Mouse (Mus musculus) lung, postnatal 14 days (tissue): Measurements from ENCODE around the gene Ppme1.

Experiments
- DNase-seq: peaks from one replicate; pipeline ENCODE4 v3.0.0; 2021

The Ppme1 gene

GRCm38 (mm10) chr7:100325482-100325881 is 46.6 kb downstream of the Ppme1 start:
- DNase-seq = peak; percentile 62

GRCm38 (mm10) chr7:100323721-100324120 is 48.4 kb downstream of the Ppme1 start:
- peak; percentile 57 for DNase-seq

GRCm38 (mm10) chr7:100317534-100317933 is 54.6 kb downstream of the Ppme1 start:
- DNase-seq = no peak

- DNase-seq = no peak
Measured at GRCm38 (mm10) chr7:100316924-100317323, 55.2 kb downstream of the Ppme1 start.

- DNase-seq = no peak
Measured at GRCm38 (mm10) chr7:100312716-100313115, 59.4 kb downstream of the Ppme1 start.

GRCm38 (mm10) chr7:100310290-100310689 is 61.8 kb downstream of the Ppme1 start:
- DNase-seq = no peak

- no peak for DNase-seq
Measured at GRCm38 (mm10) chr7:100309679-100310078, 62.4 kb downstream of the Ppme1 start.

GRCm38 (mm10) chr7:100309216-100309615 is 62.9 kb downstream of the Ppme1 start:
- no peak for DNase-seq

- DNase-seq = no peak
Measured at GRCm38 (mm10) chr7:100307872-100308653, 64.0 kb downstream of the Ppme1 start.

- no peak for DNase-seq
Measured at GRCm38 (mm10) chr7:100305894-100306293, 66.2 kb downstream of the Ppme1 start.

- peak; percentile 62 for DNase-seq
Measured at GRCm38 (mm10) chr7:100302316-100302715, 69.8 kb downstream of the Ppme1 start.

GRCm38 (mm10) chr7:100301390-100301789 is 70.7 kb downstream of the Ppme1 start:
- no peak for DNase-seq

GRCm38 (mm10) chr7:100298861-100299510 is 73.1 kb downstream of the Ppme1 start:
- no peak for DNase-seq

- DNase-seq = no peak
Measured at GRCm38 (mm10) chr7:100296699-100297098, 75.4 kb downstream of the Ppme1 start.

GRCm38 (mm10) chr7:100295745-100296144 is 76.4 kb downstream of the Ppme1 start:
- no peak for DNase-seq

- DNase-seq = no peak
Measured at GRCm38 (mm10) chr7:100293546-100293945, 78.6 kb downstream of the Ppme1 start.

- peak; percentile 46 for DNase-seq
Measured at GRCm38 (mm10) chr7:100288622-100289021, 83.5 kb downstream of the Ppme1 start.

GRCm38 (mm10) chr7:100287748-100288578 is 84.1 kb downstream of the Ppme1 start:
- peak; percentile 73 for DNase-seq

GRCm38 (mm10) chr7:100285383-100285782 is 86.7 kb downstream of the Ppme1 start, which contains the start of gene P4ha3:
Gene P4ha3, plus strand, starts transcription at chr7:100285520.
- DNase-seq = peak; percentile 48

- DNase-seq = no peak
Measured at GRCm38 (mm10) chr7:100283298-100283697, 88.8 kb downstream of the Ppme1 start.

- DNase-seq = no peak
Measured at GRCm38 (mm10) chr7:100281596-100281995, 90.5 kb downstream of the Ppme1 start.

GRCm38 (mm10) chr7:100279803-100280202 is 92.3 kb downstream of the Ppme1 start:
- DNase-seq = peak; percentile 52
